Mouse (Mus musculus): ENCODE measurements at regions not wholly inside any gene's neighbourhood (a gene's known extent, or its start where the extent isn't known, plus 50 kb on each side); places are given as distances from the start of the nearest gene placed in this dataset.

DNA sequence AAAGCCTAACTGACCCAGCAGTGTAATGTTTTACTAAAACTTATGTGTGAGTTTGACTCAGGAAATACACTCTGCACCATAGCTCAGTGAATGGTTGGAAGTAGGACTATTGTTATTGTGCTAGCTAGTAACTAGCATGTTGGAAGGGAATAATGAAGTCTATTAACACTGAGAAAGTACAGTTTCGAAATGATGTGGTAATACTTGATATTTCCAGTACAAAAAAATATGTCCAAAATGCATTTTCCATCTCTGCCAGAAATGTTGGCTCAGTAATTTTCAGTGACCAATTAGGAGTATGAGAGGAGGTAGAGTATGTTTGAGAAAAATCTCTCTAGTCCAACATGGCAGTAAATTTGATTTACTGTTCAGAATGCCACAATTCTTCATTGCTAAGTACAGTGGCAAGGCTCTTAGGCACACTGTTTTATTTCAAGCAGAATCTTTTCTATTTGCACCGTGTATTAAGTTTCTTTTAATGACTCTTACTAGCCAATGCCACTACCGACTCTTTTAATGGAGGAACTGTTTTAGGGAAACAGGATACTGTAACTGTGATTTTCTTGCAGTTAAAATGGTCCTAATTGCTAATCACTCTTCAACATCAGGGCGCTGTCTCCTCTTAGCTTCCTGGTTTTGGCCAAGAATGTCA is 780.5 kb downstream of the Stpg2 start:
- Histone ChIP-seq H3K4me2 (no peak overlapping the region), H3K27me3 (no peaks in the 10 kb centered on the region), H3K4me3 (replicated peaks) (no peak overlapping the region), H3K9ac (no peak overlapping the region), H3K36me3 (no peaks in the 10 kb centered on the region), H3K27ac (no peak overlapping the region), H3K4me1 (replicated peaks) (no peaks in the 10 kb centered on the region), H3K9me3 (replicated peaks) (no peaks in the 10 kb centered on the region)
- ATAC-seq (ENCODE audit: low read depth) (no peak), DNase-seq (no peak)
- 56% methylated on average over 4 of the region's 4 CpGs for WGBS (ENCODE audit: insufficient replicate concordance)

DNA sequence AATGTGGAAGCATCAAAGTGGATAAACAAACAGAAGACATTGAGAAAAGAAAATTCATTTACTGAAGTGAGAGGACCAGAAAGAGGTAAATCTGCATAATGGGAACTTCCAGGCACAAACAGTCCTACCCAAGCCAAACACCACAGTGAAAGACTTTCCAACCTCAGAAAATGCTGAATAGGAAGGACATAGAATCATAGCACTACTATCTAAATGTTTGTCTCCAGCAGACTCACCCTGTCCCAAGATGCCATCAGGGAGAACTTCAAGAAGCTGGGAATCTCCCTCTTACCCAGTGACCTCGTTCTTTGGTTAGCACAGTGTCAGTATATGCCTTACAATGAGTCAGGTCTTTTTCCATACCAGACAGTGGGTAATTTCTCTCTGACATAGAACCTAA is 783.4 kb downstream of the Stpg2 start:
- no peak overlapping the region for H3K4me3 ChIP-seq (replicated peaks)
- no peak overlapping the region for H3K9ac ChIP-seq
- H3K9me3 ChIP-seq (replicated peaks): no peaks in the 10 kb centered on the region
- H3K27ac ChIP-seq: no peak overlapping the region
- H3K36me3 ChIP-seq: no peaks in the 10 kb centered on the region
- 33% methylated on average over 1 of the region's 1 CpGs for WGBS (ENCODE audit: insufficient replicate concordance)
- ATAC-seq (ENCODE audit: low read depth): no peak
- no peaks in the 10 kb centered on the region for H3K4me1 ChIP-seq (replicated peaks)
- DNase-seq: no peak
- no peaks in the 10 kb centered on the region for H3K27me3 ChIP-seq
- no peak overlapping the region for H3K4me2 ChIP-seq

DNA sequence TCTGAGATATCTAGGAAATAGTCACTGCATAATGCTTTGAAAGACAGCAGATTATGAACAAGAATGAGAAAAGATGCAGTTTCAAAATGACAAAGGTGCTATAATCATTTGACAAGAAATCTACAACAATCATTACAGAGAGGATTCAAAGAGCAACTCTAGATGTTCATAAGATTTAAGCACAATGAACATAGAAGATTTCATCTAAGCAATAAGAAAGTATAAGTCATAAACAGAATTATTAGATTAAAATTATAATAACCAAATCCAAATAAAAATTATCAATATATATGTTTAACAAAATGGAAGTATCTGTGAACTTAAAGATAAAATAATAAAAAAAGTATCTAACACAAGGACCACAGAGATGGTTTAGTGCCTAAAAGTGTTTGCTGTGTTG is 783.9 kb downstream of the Stpg2 start:
- Histone ChIP-seq H3K36me3 (no peaks in the 10 kb centered on the region), H3K27ac (no peak overlapping the region), H3K9me3 (replicated peaks) (no peaks in the 10 kb centered on the region), H3K4me1 (replicated peaks) (no peaks in the 10 kb centered on the region), H3K4me3 (replicated peaks) (no peak overlapping the region), H3K4me2 (no peak overlapping the region), H3K27me3 (no peaks in the 10 kb centered on the region), H3K9ac (no peak overlapping the region)
- no peak for DNase-seq
- ATAC-seq (ENCODE audit: low read depth): no peak

GRCm38 (mm10) chr3:140012522-140012921 is 807.0 kb downstream of the Stpg2 start:
- DNase-seq (no peak), ATAC-seq (ENCODE audit: low read depth) (no peak)
- H3K27me3 ChIP-seq: no peaks in the 10 kb centered on the region
- no peaks in the 10 kb centered on the region for H3K4me1 ChIP-seq (replicated peaks)
- no peaks in the 10 kb centered on the region for H3K9me3 ChIP-seq (replicated peaks)
- H3K27ac ChIP-seq: no peak overlapping the region
- H3K36me3 ChIP-seq: no peaks in the 10 kb centered on the region
- WGBS (ENCODE audit: insufficient replicate concordance): 45% methylated on average over 2 of the region's 2 CpGs
- no peak overlapping the region for H3K9ac ChIP-seq
- H3K4me3 ChIP-seq (replicated peaks): no peak overlapping the region
- no peak overlapping the region for H3K4me2 ChIP-seq

DNA sequence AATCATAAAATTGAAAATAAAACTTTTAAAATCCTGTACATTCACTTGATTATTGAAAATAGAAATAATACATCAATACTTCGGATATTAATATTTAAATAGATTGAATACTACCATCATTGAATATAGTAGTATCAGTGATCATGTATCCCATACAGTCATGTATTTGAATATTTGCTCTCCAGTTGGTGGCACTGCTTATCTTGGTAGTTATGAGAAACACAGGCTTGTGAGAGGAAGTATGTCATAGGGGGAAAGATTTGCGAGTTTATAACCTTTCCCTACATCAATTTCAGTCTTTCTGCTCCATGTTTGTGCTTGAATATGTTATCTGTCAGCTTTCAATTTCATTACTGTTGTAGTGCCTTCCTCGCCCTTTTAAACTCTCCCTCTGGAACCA is 828.6 kb downstream of the Stpg2 start:
- H3K4me1 ChIP-seq (replicated peaks): no peaks in the 10 kb centered on the region
- no peaks in the 10 kb centered on the region for H3K9me3 ChIP-seq (replicated peaks)
- H3K4me2 ChIP-seq: no peak overlapping the region
- no peak overlapping the region for H3K4me3 ChIP-seq (replicated peaks)
- DNase-seq (no peak), ATAC-seq (ENCODE audit: low read depth) (no peak)
- no peak overlapping the region for H3K9ac ChIP-seq
- no peaks in the 10 kb centered on the region for H3K36me3 ChIP-seq
- H3K27me3 ChIP-seq: no peaks in the 10 kb centered on the region
- 44% methylated on average over 3 of the region's 3 CpGs for WGBS (ENCODE audit: insufficient replicate concordance)
- no peak overlapping the region for H3K27ac ChIP-seq

DNA sequence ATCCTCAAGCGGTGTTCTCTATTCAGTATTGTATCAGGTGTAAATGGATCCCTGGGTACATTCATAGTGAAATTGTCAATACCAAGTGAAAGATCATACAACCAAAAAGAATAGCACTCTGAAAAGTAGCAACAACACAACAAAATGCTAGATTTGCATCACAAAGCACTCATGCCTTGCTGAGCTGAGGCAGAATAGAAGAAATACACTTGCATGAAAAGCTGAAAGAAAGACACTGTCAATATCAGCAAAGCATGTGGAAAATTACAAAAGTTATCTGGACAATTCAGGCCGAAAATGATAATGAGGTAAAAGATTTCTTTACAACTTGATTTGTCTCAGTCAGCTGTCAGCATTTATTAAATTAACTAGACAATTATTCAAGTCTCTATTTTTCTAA is 829.6 kb downstream of the Stpg2 start:
- H3K9me3 ChIP-seq (replicated peaks): no peaks in the 10 kb centered on the region
- no peak overlapping the region for H3K4me3 ChIP-seq (replicated peaks)
- no peak for DNase-seq
- H3K4me1 ChIP-seq (replicated peaks): no peaks in the 10 kb centered on the region
- H3K4me2 ChIP-seq: no peak overlapping the region
- no peaks in the 10 kb centered on the region for H3K27me3 ChIP-seq
- H3K27ac ChIP-seq: no peak overlapping the region
- H3K9ac ChIP-seq: no peak overlapping the region
- ATAC-seq (ENCODE audit: low read depth): no peak
- H3K36me3 ChIP-seq: no peaks in the 10 kb centered on the region
- WGBS (ENCODE audit: insufficient replicate concordance): 70% methylated on average over 2 of the region's 2 CpGs

DNA sequence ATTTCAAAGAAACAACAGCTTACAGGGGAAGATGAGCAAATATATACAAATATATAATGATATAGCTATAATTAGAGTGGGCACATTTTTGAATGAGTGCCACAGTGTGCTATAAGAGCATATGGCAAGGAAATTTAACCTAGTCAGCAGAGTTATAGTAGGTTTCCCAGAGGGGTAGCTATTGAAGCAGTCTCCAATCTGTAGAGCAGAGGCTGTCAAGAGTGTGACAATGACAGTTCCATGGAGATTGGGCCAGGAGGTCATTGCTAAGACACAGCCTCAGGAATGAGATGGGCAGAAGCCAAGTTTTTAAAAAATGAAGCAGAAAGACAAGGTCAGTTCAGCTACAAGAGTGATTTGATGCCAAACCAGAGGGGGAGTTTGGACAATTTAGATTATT is 839.4 kb downstream of the Stpg2 start:
- Histone ChIP-seq H3K9me3 (replicated peaks) (no peaks in the 10 kb centered on the region), H3K9ac (no peak overlapping the region), H3K4me3 (replicated peaks) (no peak overlapping the region), H3K36me3 (no peaks in the 10 kb centered on the region), H3K4me1 (replicated peaks) (no peaks in the 10 kb centered on the region), H3K4me2 (no peak overlapping the region), H3K27me3 (no peaks in the 10 kb centered on the region), H3K27ac (no peak overlapping the region)
- DNase-seq (no peak), ATAC-seq (ENCODE audit: low read depth) (no peak)

GRCm38 (mm10) chr3:140054634-140055033 is 849.1 kb downstream of the Stpg2 start:
- Histone ChIP-seq H3K4me1 (replicated peaks) (no peaks in the 10 kb centered on the region), H3K27me3 (no peaks in the 10 kb centered on the region), H3K4me2 (no peak overlapping the region), H3K9ac (no peak overlapping the region), H3K36me3 (no peaks in the 10 kb centered on the region), H3K27ac (no peak overlapping the region), H3K9me3 (replicated peaks) (no peaks in the 10 kb centered on the region), H3K4me3 (replicated peaks) (no peak overlapping the region)
- no peak for ATAC-seq (ENCODE audit: low read depth)
- no peak for DNase-seq
- WGBS (ENCODE audit: insufficient replicate concordance): 24% methylated on average over 1 of the region's 1 CpGs

- Histone ChIP-seq H3K4me3 (replicated peaks) (no peak overlapping the region), H3K4me1 (replicated peaks) (no peaks in the 10 kb centered on the region), H3K36me3 (no peaks in the 10 kb centered on the region), H3K9ac (no peak overlapping the region), H3K27ac (no peak overlapping the region), H3K9me3 (replicated peaks) (no peaks in the 10 kb centered on the region; the same call in 1 of the 2 replicates), H3K27me3 (no peaks in the 10 kb centered on the region), H3K4me2 (no peak overlapping the region)
- WGBS (ENCODE audit: insufficient replicate concordance): 63% methylated on average over 3 of the region's 3 CpGs
- no peak for ATAC-seq (ENCODE audit: low read depth)
- DNase-seq: no peak
These were observed 852.6 kb downstream of the Stpg2 start for GRCm38 (mm10) chr3:140057962-140058631.

DNA sequence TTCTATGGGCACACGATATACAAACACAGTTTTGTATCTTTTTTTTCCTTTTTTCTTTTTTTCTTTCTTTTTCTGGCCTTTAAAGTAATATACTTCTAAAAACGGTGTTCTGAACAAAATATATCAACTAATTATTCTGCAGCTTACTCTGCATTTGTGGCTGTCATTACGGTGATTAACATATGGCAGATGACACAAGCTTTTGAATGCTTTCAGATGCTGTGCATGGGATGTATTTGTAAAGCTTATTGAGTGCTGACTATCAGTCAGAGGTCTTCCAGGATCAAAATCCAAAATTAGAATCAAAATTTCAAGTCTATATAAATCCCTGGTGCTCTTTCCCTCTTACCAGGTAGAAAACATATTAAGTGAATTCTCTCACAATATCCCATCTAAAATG is 853.6 kb downstream of the Stpg2 start:
- 47% methylated on average over 3 of the region's 3 CpGs for WGBS (ENCODE audit: insufficient replicate concordance)
- Histone ChIP-seq H3K4me1 (replicated peaks) (no peaks in the 10 kb centered on the region), H3K9me3 (replicated peaks) (no peaks in the 10 kb centered on the region; the same call in 1 of the 2 replicates), H3K4me3 (replicated peaks) (no peak overlapping the region), H3K9ac (no peak overlapping the region), H3K27ac (no peak overlapping the region), H3K36me3 (no peaks in the 10 kb centered on the region), H3K27me3 (no peaks in the 10 kb centered on the region), H3K4me2 (no peak overlapping the region)
- no peak for ATAC-seq (ENCODE audit: low read depth)
- no peak for DNase-seq

DNA sequence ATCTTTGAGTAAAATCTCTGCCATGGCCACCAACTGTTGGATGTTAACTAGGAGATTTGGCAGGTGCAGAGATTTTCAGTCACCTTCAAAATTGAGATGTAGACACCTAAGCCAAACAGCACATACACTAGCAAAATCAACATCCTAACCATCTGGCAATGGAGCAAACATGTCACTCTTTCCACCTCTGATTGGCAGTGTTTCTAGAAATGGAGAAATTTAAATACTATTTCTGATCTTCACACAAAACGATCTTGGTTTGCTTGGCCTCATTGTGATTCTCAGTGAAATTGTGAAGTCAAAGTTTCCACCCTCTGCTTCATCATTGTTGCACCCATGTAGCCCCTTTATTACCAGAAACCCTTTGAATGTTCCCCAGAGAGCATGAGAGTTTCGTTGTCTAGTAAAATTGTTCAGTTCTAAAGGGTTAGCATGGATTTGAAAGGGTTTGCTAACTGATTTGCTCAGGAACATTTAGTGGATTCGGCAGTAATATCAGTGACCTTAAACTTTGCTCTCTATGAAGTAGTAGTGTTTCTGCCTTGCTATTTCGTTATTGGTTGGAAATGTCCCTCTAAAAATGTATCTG is 854.1 kb downstream of the Stpg2 start:
- Histone ChIP-seq H3K36me3 (no peaks in the 10 kb centered on the region), H3K27me3 (no peaks in the 10 kb centered on the region), H3K4me1 (replicated peaks) (no peaks in the 10 kb centered on the region), H3K9ac (no peak overlapping the region), H3K27ac (no peak overlapping the region), H3K4me3 (replicated peaks) (no peak overlapping the region), H3K9me3 (replicated peaks) (no peaks in the 10 kb centered on the region; the same call in 1 of the 2 replicates), H3K4me2 (no peak overlapping the region)
- no peak for ATAC-seq (ENCODE audit: low read depth)
- no peak for DNase-seq
- 41% methylated on average over 4 of the region's 4 CpGs for WGBS (ENCODE audit: insufficient replicate concordance)

DNA sequence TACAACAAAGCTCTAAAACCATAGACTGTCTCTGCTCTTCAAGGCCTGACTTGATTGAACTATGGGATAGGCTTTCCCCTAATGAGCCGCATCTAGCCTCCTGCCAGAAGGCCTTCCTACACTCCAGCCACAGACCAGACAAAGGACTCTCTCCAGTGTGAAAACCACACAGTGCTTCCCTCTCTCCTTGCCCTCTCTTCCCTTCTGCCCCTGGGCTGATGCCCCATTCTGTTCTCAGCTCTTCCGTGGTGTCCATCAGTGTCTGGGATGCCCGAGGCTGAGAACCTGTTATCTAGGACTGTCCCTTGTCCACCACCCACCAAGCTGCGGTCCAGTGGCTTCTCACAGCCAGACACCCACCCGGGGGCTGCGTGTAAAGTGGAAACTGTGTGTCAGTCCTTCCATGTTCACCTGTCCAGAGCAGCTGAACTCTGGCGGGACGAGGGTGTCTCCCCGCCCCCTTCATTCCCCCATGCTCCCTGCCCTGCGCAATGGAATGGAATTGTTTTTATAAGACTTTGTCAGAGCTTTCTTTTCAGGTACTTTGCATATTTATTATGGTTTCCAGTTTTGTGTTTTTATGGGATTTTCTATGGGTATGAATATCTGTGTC is 856.4 kb downstream of the Stpg2 start:
- Histone ChIP-seq H3K4me3 (replicated peaks) (no peak overlapping the region), H3K9me3 (replicated peaks) (no peaks in the 10 kb centered on the region; the same call in 1 of the 2 replicates), H3K9ac (no peak overlapping the region), H3K4me2 (no peak overlapping the region), H3K4me1 (replicated peaks) (no peaks in the 10 kb centered on the region), H3K27ac (no peak overlapping the region), H3K36me3 (no peaks in the 10 kb centered on the region), H3K27me3 (no peaks in the 10 kb centered on the region)
- DNase-seq: no peak
- no peak for ATAC-seq (ENCODE audit: low read depth)
- 72% methylated on average over 10 of the region's 10 CpGs for WGBS (ENCODE audit: insufficient replicate concordance)

Data from liver, embryonic 13.5 days (tissue).